Mouse (Mus musculus): ENCODE data around the gene Itgae. TPM values are rescaled to one million over a fixed set of nuclear protein-coding genes. Genes with fewer than 3 reads are reported as not detected.
A peak's percentile ranks its signal among the peaks of the same experiment; 100 is the strongest.

Gene Itgae
- polyA plus RNA-seq, 1 experiment from 2014 or later: 0.20 TPM

GRCm38 (mm10) chr11:73168071-73168470 is 77.7 kb downstream of the Itgae start:
- H3K27me3 ChIP-seq (ENCODE audit: control insufficient read depth, insufficient read depth, low read length): no peaks in the 10 kb centered on the region
- H3K4me3 ChIP-seq (ENCODE audit: low read depth, low read length): no peak overlapping the region
- H3K36me3 ChIP-seq (ENCODE audit: control insufficient read depth, insufficient read depth, low read length): no peaks in the 10 kb centered on the region
- WGBS: 86% methylated on average over 8 of the region's 8 CpGs
- no peak overlapping the region for H3K4me2 ChIP-seq (replicated peaks; ENCODE audit: low read depth, low read length)
- H3K9ac ChIP-seq (ENCODE audit: low read depth, low read length): no peak overlapping the region
- no peak for ATAC-seq (ENCODE audit: low FRiP score)
- H3K9me3 ChIP-seq (ENCODE audit: control insufficient read depth, low read length): no peaks in the 10 kb centered on the region
- no peak for DNase-seq (ENCODE audit: low spot score)
- no peaks in the 10 kb centered on the region for H3K4me1 ChIP-seq (replicated peaks; ENCODE audit: control insufficient read depth, insufficient read depth, low read length)
- H3K27ac ChIP-seq (ENCODE audit: low read depth, low read length): no peak overlapping the region

GRCm38 (mm10) chr11:73168576-73168975 is 78.2 kb downstream of the Itgae start:
- H3K9me3 ChIP-seq (ENCODE audit: control insufficient read depth, low read length): no peaks in the 10 kb centered on the region
- no peak overlapping the region for H3K9ac ChIP-seq (ENCODE audit: low read depth, low read length)
- H3K27me3 ChIP-seq (ENCODE audit: control insufficient read depth, insufficient read depth, low read length): no peaks in the 10 kb centered on the region
- ATAC-seq (ENCODE audit: low FRiP score) (no peak), DNase-seq (ENCODE audit: low spot score) (no peak)
- no peak overlapping the region for H3K4me3 ChIP-seq (ENCODE audit: low read depth, low read length)
- no peaks in the 10 kb centered on the region for H3K36me3 ChIP-seq (ENCODE audit: control insufficient read depth, insufficient read depth, low read length)
- WGBS: 81% methylated on average over 6 of the region's 6 CpGs
- H3K27ac ChIP-seq (ENCODE audit: low read depth, low read length): no peak overlapping the region
- H3K4me1 ChIP-seq (replicated peaks; ENCODE audit: control insufficient read depth, insufficient read depth, low read length): no peaks in the 10 kb centered on the region
- H3K4me2 ChIP-seq (replicated peaks; ENCODE audit: low read depth, low read length): no peak overlapping the region

GRCm38 (mm10) chr11:73169231-73169630 is 78.8 kb downstream of the Itgae start:
- Histone ChIP-seq H3K9ac (ENCODE audit: low read depth, low read length) (no peak overlapping the region), H3K4me1 (replicated peaks; ENCODE audit: control insufficient read depth, insufficient read depth, low read length) (no peaks in the 10 kb centered on the region), H3K4me3 (ENCODE audit: low read depth, low read length) (no peak overlapping the region), H3K36me3 (ENCODE audit: control insufficient read depth, insufficient read depth, low read length) (no peaks in the 10 kb centered on the region), H3K4me2 (replicated peaks; ENCODE audit: low read depth, low read length) (no peak overlapping the region), H3K27ac (ENCODE audit: low read depth, low read length) (no peak overlapping the region), H3K27me3 (ENCODE audit: control insufficient read depth, insufficient read depth, low read length) (no peaks in the 10 kb centered on the region), H3K9me3 (ENCODE audit: control insufficient read depth, low read length) (no peaks in the 10 kb centered on the region)
- DNase-seq (ENCODE audit: low spot score) (peak; percentile 74), ATAC-seq (ENCODE audit: low FRiP score) (peak; percentile 68)
- 36% methylated on average over 4 of the region's 4 CpGs for WGBS

- WGBS: 75% methylated on average over 5 of the region's 5 CpGs
- DNase-seq (ENCODE audit: low spot score): no peak
- no peak overlapping the region for H3K4me2 ChIP-seq (replicated peaks; ENCODE audit: low read depth, low read length)
Measured at GRCm38 (mm10) chr11:73172186-73172585, 81.8 kb downstream of the Itgae start.

GRCm38 (mm10) chr11:73175612-73176011 is 85.2 kb downstream of the Itgae start:
- Histone ChIP-seq H3K9ac (ENCODE audit: low read depth, low read length) (peak overlapping the region; percentile 40), H3K27ac (ENCODE audit: low read depth, low read length) (no peak overlapping the region), H3K4me1 (replicated peaks; ENCODE audit: control insufficient read depth, insufficient read depth, low read length) (peaks cover 2% of the 10 kb centered on the region), H3K4me2 (replicated peaks; ENCODE audit: low read depth, low read length) (peak overlapping the region; percentile 46), H3K9me3 (ENCODE audit: control insufficient read depth, low read length) (no peaks in the 10 kb centered on the region), H3K36me3 (ENCODE audit: control insufficient read depth, insufficient read depth, low read length) (no peaks in the 10 kb centered on the region), H3K27me3 (ENCODE audit: control insufficient read depth, insufficient read depth, low read length) (no peaks in the 10 kb centered on the region), H3K4me3 (ENCODE audit: low read depth, low read length) (peak overlapping the region; percentile 78)
- DNase-seq (ENCODE audit: low spot score) (no peak), ATAC-seq (ENCODE audit: low FRiP score) (no peak)
- WGBS: 40% methylated on average over 8 of the region's 8 CpGs

More at GRCm38 (mm10) chr11:73172186-73172585, 81.8 kb downstream of the Itgae start:
- Histone ChIP-seq H3K4me1 (replicated peaks; ENCODE audit: control insufficient read depth, insufficient read depth, low read length) (no peaks in the 10 kb centered on the region; the same call in none of the 2 replicates), H3K27ac (ENCODE audit: low read depth, low read length) (no peak overlapping the region), H3K9me3 (ENCODE audit: control insufficient read depth, low read length) (no peaks in the 10 kb centered on the region), H3K36me3 (ENCODE audit: control insufficient read depth, insufficient read depth, low read length) (no peaks in the 10 kb centered on the region), H3K4me3 (ENCODE audit: low read depth, low read length) (no peak overlapping the region), H3K27me3 (ENCODE audit: control insufficient read depth, insufficient read depth, low read length) (no peaks in the 10 kb centered on the region), H3K9ac (ENCODE audit: low read depth, low read length) (no peak overlapping the region)
- ATAC-seq (ENCODE audit: low FRiP score): no peak

- Histone ChIP-seq H3K9ac (ENCODE audit: low read depth, low read length) (peak overlapping the region; percentile 77), H3K36me3 (ENCODE audit: control insufficient read depth, insufficient read depth, low read length) (no peaks in the 10 kb centered on the region), H3K27ac (ENCODE audit: low read depth, low read length) (no peak overlapping the region; the same call in 1 of the 2 replicates), H3K4me1 (replicated peaks; ENCODE audit: control insufficient read depth, insufficient read depth, low read length) (peaks cover 2% of the 10 kb centered on the region), H3K9me3 (ENCODE audit: control insufficient read depth, low read length) (no peaks in the 10 kb centered on the region), H3K4me2 (replicated peaks; ENCODE audit: low read depth, low read length) (peak overlapping the region; percentile 46), H3K4me3 (ENCODE audit: low read depth, low read length) (peak overlapping the region; percentile 78), H3K27me3 (ENCODE audit: control insufficient read depth, insufficient read depth, low read length) (no peaks in the 10 kb centered on the region)
- WGBS: under 1% methylated on average over 15 of the region's 15 CpGs
- ATAC-seq (ENCODE audit: low FRiP score) (no peak), DNase-seq (ENCODE audit: low spot score) (no peak)
Measured at GRCm38 (mm10) chr11:73176186-73176585, 85.8 kb downstream of the Itgae start.

- ATAC-seq (ENCODE audit: low FRiP score): peak; percentile 99
- WGBS: under 1% methylated on average over 81 of the region's 81 CpGs
Measured at GRCm38 (mm10) chr11:73176608-73177508, 86.5 kb downstream of the Itgae start, which contains the start of the genes Emc6 and Tax1bp3. TSS of gene Emc6 (minus strand) at chr11:73177037. TSS of gene Tax1bp3 (plus strand) at chr11:73177083.

GRCm38 (mm10) chr11:73177509-73177875 is 87.1 kb downstream of the Itgae start:
- peak overlapping the region; percentile 87 for H3K9ac ChIP-seq (ENCODE audit: low read depth, low read length)
- H3K27me3 ChIP-seq (ENCODE audit: control insufficient read depth, insufficient read depth, low read length): no peaks in the 10 kb centered on the region
- peak overlapping the region; percentile 85 for H3K27ac ChIP-seq (ENCODE audit: low read depth, low read length)
- peak; percentile 65 for ATAC-seq (ENCODE audit: low FRiP score)
- WGBS: under 1% methylated on average over 28 of the region's 28 CpGs
- peak; percentile 79 for DNase-seq (ENCODE audit: low spot score)
- peak overlapping the region; percentile 78 for H3K4me3 ChIP-seq (ENCODE audit: low read depth, low read length)
- H3K36me3 ChIP-seq (ENCODE audit: control insufficient read depth, insufficient read depth, low read length): no peaks in the 10 kb centered on the region
- H3K9me3 ChIP-seq (ENCODE audit: control insufficient read depth, low read length): no peaks in the 10 kb centered on the region
- peak overlapping the region; percentile 68 for H3K4me2 ChIP-seq (replicated peaks; ENCODE audit: low read depth, low read length)
- peaks cover 2% of the 10 kb centered on the region for H3K4me1 ChIP-seq (replicated peaks; ENCODE audit: control insufficient read depth, insufficient read depth, low read length)

More at GRCm38 (mm10) chr11:73176608-73177508, 86.5 kb downstream of the Itgae start, which contains the start of the genes Emc6 and Tax1bp3:
- Histone ChIP-seq H3K4me2 (replicated peaks; ENCODE audit: low read depth, low read length) (peak within 1 kb of the TSS; percentile 68), H3K9me3 (ENCODE audit: control insufficient read depth, low read length) (no peaks in the 10 kb centered on the region), H3K36me3 (ENCODE audit: control insufficient read depth, insufficient read depth, low read length) (no peaks in the 10 kb centered on the region), H3K27me3 (ENCODE audit: control insufficient read depth, insufficient read depth, low read length) (no peaks in the 10 kb centered on the region), H3K27ac (ENCODE audit: low read depth, low read length) (peak within 1 kb of the TSS; percentile 85), H3K4me3 (ENCODE audit: low read depth, low read length) (peak within 1 kb of the TSS; percentile 78), H3K4me1 (replicated peaks; ENCODE audit: control insufficient read depth, insufficient read depth, low read length) (peaks cover 2% of the 10 kb centered on the region), H3K9ac (ENCODE audit: low read depth, low read length) (peak within 1 kb of the TSS; percentile 87)
- DNase-seq (ENCODE audit: low spot score): peak; percentile 98

Measured in hindbrain, embryonic 11.5 days (tissue).